Mouse (Mus musculus): ENCODE results near the gene Asna1.

DNA sequence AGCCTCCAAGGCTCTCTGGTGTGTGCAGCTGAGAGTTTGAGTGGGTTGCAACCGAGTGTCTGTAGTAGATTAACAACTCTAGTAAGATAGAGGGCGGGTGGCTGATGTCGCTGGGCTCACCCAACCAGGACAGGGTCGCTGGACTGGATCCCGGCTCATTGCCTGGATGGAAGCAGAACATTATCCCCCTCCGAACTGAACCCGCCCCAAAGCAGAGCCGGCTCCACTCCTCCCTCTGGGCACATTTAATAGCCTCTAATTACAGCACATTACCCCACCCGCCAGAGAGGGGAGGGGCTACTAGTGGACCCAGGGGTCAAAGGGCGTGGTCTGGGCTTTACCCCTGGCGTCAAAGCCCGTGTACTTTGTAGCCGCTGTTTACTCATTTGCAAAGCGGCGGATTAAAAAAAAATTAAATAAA lies 35.8 kb downstream of the Asna1 start:
- no peak for TF ChIP-seq POLR2A (IDR thresholded peaks at IDR 0.05; ENCODE audit: low read depth, low read length)
- TF ChIP-seq EP300 (IDR thresholded peaks at IDR 0.05; ENCODE audit: low read length) = no peak
- no peak for TF ChIP-seq CHD1 (IDR thresholded peaks at IDR 0.05; ENCODE audit: low read depth, low read length)
- no peak for TF ChIP-seq CTCF (conservative IDR thresholded peaks at IDR 0.05 in 1 of 2, IDR thresholded peaks at IDR 0.05 in 1 of 2; ENCODE audit: low read depth in 2 of 2, low read length in 2 of 2)
- no peak for TF ChIP-seq ZNF384 (IDR thresholded peaks at IDR 0.05; ENCODE audit: low read depth, low read length)
- no peak for TF ChIP-seq JUN (IDR thresholded peaks at IDR 0.05; ENCODE audit: insufficient read depth, low read depth, low read length)
- no peak for TF ChIP-seq BHLHE40 (IDR thresholded peaks at IDR 0.05; ENCODE audit: low read depth, low read length)
